ENCODE assay signal across 8 mouse cellular contexts in the genomic region with DNA sequence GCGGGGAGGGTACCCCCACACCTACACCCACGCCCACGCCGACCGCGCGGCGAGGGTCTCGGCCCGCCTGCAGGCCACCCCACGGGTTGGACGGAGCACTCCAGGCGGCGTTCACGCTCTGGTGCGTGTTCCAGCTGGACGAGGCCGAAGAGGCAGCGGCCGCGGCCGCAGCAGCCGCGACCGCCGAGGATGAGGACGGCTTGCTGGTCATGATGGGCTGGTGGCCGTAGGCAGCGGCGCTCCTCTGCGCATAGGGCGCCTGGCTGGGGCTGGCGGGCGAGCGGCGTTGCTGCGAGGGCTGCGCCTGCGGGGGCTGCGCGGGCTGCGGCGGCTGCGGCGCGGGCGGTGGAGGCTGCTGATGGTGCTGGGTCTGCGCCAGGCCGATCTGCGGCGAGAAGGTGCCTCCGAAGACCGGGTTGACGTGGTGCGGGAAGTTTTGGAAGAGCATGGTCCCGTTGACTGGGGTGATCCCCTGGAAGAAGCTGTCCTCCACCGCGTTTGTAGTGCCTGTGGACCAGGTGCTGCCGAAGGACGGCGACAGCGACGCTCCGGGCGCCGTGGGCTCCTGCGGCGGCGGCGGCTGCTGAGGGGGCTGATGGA. TPM values are rescaled to one million over a fixed set of nuclear protein-coding genes. Genes with fewer than 3 reads are reported as not detected.
DNase-seq lines count a peak whose midpoint lies in the region; ATAC-seq and TF ChIP-seq lines count a peak whose summit lies in the region.

No protein-coding gene starts in this region.

- ATAC-seq in liver, embryonic 11.5 days (replicated peaks; ENCODE audit: low FRiP score): peak; percentile 57
- ATAC-seq in midbrain, postnatal 0 days (ENCODE audit: low FRiP score): peak; percentile 35
- peak; percentile 54; the same call in 1 of the 2 replicates for ATAC-seq in stomach, embryonic 14.5 days (ENCODE audit: insufficient number of reproducible peaks, insufficient read depth, low FRiP score, low read depth)

- no peak overlapping the region for H3K27ac ChIP-seq in thymus, adult 2 months (ENCODE audit: control insufficient read depth, insufficient read depth, low read length)
- H3K27ac ChIP-seq in cortical plate, adult 2 months (ENCODE audit: insufficient read depth, low read length): peak overlapping the region; percentile 85
- H3K27ac ChIP-seq in liver, embryonic 11.5 days (ENCODE audit: low read depth, low read length): no peak overlapping the region
- peak overlapping the region; percentile 94 for H3K27ac ChIP-seq in midbrain, postnatal 0 days (ENCODE audit: low read depth, low read length)
- H3K27ac ChIP-seq in stomach, embryonic 14.5 days (ENCODE audit: low read length): no peak overlapping the region

- H3K4me1 ChIP-seq in thymus, adult 2 months (replicated peaks; ENCODE audit: control insufficient read depth, insufficient read depth, low read length): no peaks in the 10 kb centered on the region; the same call in 1 of the 2 replicates
- H3K4me1 ChIP-seq in cortical plate, adult 2 months (ENCODE audit: control insufficient read depth, insufficient read depth, low read length): peaks cover 1% of the 10 kb centered on the region; the same call in 1 of the 2 replicates
- peaks cover 11% of the 10 kb centered on the region for H3K4me1 ChIP-seq in liver, embryonic 11.5 days (replicated peaks; ENCODE audit: control insufficient read depth, insufficient read depth, low read length)
- peaks cover 3% of the 10 kb centered on the region; the same call in 1 of the 2 replicates for H3K4me1 ChIP-seq in midbrain, postnatal 0 days (ENCODE audit: insufficient read depth, low read length)
- 0 out of 2 replicates have a peak, but pooled peaks cover 8% of the 10 kb centered on the region for H3K4me1 ChIP-seq in stomach, embryonic 14.5 days (ENCODE audit: control insufficient read depth, insufficient read depth, low read length)

- peak; percentile 2 for DNase-seq in thymus, adult 2 months
- no peak for DNase-seq in thymus, postnatal 0 days (ENCODE audit: low spot score)
- DNase-seq in gastrocnemius, postnatal 25 days: peak; percentile 11
- peak; percentile 65 for DNase-seq in kidney, adult 18-20 months
- no peak for DNase-seq in liver, embryonic 11.5 days (ENCODE audit: low spot score)
- DNase-seq in midbrain, postnatal 0 days (ENCODE audit: low spot score): peak; percentile 28

- H3K9ac ChIP-seq in liver, embryonic 11.5 days (ENCODE audit: low read depth, low read length): peak overlapping the region; percentile 56
- H3K9ac ChIP-seq in midbrain, postnatal 0 days (replicated peaks; ENCODE audit: low read length, poor library complexity, severe bottlenecking): peak overlapping the region; percentile 87
- H3K9ac ChIP-seq in stomach, embryonic 14.5 days (replicated peaks; ENCODE audit: low read depth, low read length): peak overlapping the region; percentile 21; the same call in 1 of the 2 replicates

- TF ChIP-seq POLR2A in thymus, adult 2 months (IDR thresholded peaks at IDR 0.05; ENCODE audit: control insufficient read depth, extremely low read depth, insufficient read depth, low read length, poor library complexity): no peak
- TF ChIP-seq POLR2A in cortical plate, adult 2 months (IDR thresholded peaks at IDR 0.05; ENCODE audit: extremely low read depth, insufficient read depth, low read length): no peak

- peak overlapping the region; percentile 34 for H3K4me3 ChIP-seq in thymus, adult 2 months (ENCODE audit: control insufficient read depth, insufficient read depth, low read length)
- peak overlapping the region; percentile 99 for H3K4me3 ChIP-seq in cortical plate, adult 2 months (ENCODE audit: insufficient read depth, low read length)
- peak overlapping the region; percentile 69 for H3K4me3 ChIP-seq in liver, embryonic 11.5 days (ENCODE audit: low read depth, low read length)
- H3K4me3 ChIP-seq in midbrain, postnatal 0 days (ENCODE audit: low read depth, low read length): peak overlapping the region; percentile 82
- peak overlapping the region; percentile 61 for H3K4me3 ChIP-seq in stomach, embryonic 14.5 days (ENCODE audit: low read depth, low read length)

- 0 out of 2 replicates have a peak, but pooled peaks have one; percentile 33 for TF ChIP-seq CTCF in thymus, adult 2 months (IDR thresholded peaks at IDR 0.05; ENCODE audit: borderline replicate concordance, control insufficient read depth, extremely low read depth, insufficient read depth, low read length, poor library complexity)
- no peak for TF ChIP-seq CTCF in cortical plate, adult 2 months (IDR thresholded peaks at IDR 0.05; ENCODE audit: extremely low read depth, insufficient read depth, low read length)
- TF ChIP-seq CTCF in midbrain, postnatal 0 days (IDR thresholded peaks at IDR 0.05): no peak

- peak overlapping the region; percentile 98 for H3K4me2 ChIP-seq in liver, embryonic 11.5 days
- peak overlapping the region; percentile 97 for H3K4me2 ChIP-seq in midbrain, postnatal 0 days (ENCODE audit: low read depth, low read length, poor library complexity, severe bottlenecking)
- peak overlapping the region; percentile 99 for H3K4me2 ChIP-seq in stomach, embryonic 14.5 days (replicated peaks; ENCODE audit: low read depth, low read length)

- no peaks in the 10 kb centered on the region for H3K9me3 ChIP-seq in liver, embryonic 11.5 days (ENCODE audit: control insufficient read depth, low read length)
- H3K9me3 ChIP-seq in midbrain, postnatal 0 days (ENCODE audit: low read length): no peaks in the 10 kb centered on the region
- H3K9me3 ChIP-seq in stomach, embryonic 14.5 days (ENCODE audit: control insufficient read depth, low read depth, low read length): no peaks in the 10 kb centered on the region

- H3K36me3 ChIP-seq in thymus, adult 2 months (ENCODE audit: control insufficient read depth, insufficient read depth, low read length): no peaks in the 10 kb centered on the region
- H3K36me3 ChIP-seq in liver, embryonic 11.5 days (ENCODE audit: control insufficient read depth, insufficient read depth, low read length): no peaks in the 10 kb centered on the region
- no peaks in the 10 kb centered on the region for H3K36me3 ChIP-seq in midbrain, postnatal 0 days (ENCODE audit: insufficient read depth, low read length)
- H3K36me3 ChIP-seq in stomach, embryonic 14.5 days (ENCODE audit: control insufficient read depth, insufficient read depth, low read length): no peaks in the 10 kb centered on the region

- peaks cover 15% of the 10 kb centered on the region for H3K27me3 ChIP-seq in thymus, adult 2 months (ENCODE audit: control insufficient read depth, insufficient read depth, low read length)
- peaks cover 40% of the 10 kb centered on the region for H3K27me3 ChIP-seq in liver, embryonic 11.5 days (replicated peaks; ENCODE audit: control insufficient read depth, insufficient read depth, low read length)
- H3K27me3 ChIP-seq in midbrain, postnatal 0 days (ENCODE audit: insufficient read depth, low read length): no peaks in the 10 kb centered on the region
- H3K27me3 ChIP-seq in stomach, embryonic 14.5 days (ENCODE audit: control insufficient read depth, insufficient read depth, low read length): peaks cover 13% of the 10 kb centered on the region; the same call in 1 of the 2 replicates

- 2% methylated on average over 70 of the region's 70 CpGs for WGBS in thymus, adult 2 months
- WGBS in liver, embryonic 11.5 days: 0% methylated on average over 70 of the region's 70 CpGs
- 0% methylated on average over 51 of the region's 70 CpGs for WGBS in midbrain, postnatal 0 days
- whole genome bisulfite sequencing in stomach, embryonic 14.5 days: under 1% methylated on average over 70 of the region's 70 CpGs

RNA-seq across cellular contexts. Expression of a gene that starts 33.1 kb away (rescaled TPM):
- polyA plus RNA-seq in thymus, adult 2 months (2012; rRNA removed): 34.4 and 55.9 TPM in 2 replicates
- 95.0 and 102 TPM in 2 replicates for polyA plus RNA-seq in thymus, postnatal 0 days (2015; fragmentation: Nextera tagmentation; extraction: Ambion mirVana)
- 66.2 and 67.6 TPM in 2 replicates for polyA plus RNA-seq in cortical plate, adult 2 months (2012; rRNA removed)
- total RNA-seq in gastrocnemius, postnatal 25 days (2021): 10 to 100 TPM; 70.3 to 72.6 TPM
- polyA plus RNA-seq in liver, embryonic 11.5 days (2014; fragmentation: Nextera tagmentation; extraction: Ambion mirVana): 117 and 130 TPM in 2 replicates
- total RNA-seq in midbrain, postnatal 0 days (2014; rRNA removed): 79.9 and 83.1 TPM in 2 replicates
- 89.0 and 97.0 TPM in 2 replicates for polyA plus RNA-seq in midbrain, postnatal 0 days (2015; fragmentation: Nextera tagmentation; extraction: Ambion mirVana)
- polyA plus RNA-seq in stomach, embryonic 14.5 days (2014; fragmentation: Nextera tagmentation; extraction: Ambion mirVana): 91.4 and 97.8 TPM in 2 replicates

RNA-seq across cellular contexts. Expression of a gene that starts 34.2 kb away (rescaled TPM):
- polyA plus RNA-seq in thymus, adult 2 months (2012; rRNA removed): 3.5 and 3.8 TPM in 2 replicates
- 0.59 and 1.1 TPM in 2 replicates for polyA plus RNA-seq in thymus, postnatal 0 days (2015; fragmentation: Nextera tagmentation; extraction: Ambion mirVana)
- 32.7 and 35.8 TPM in 2 replicates for polyA plus RNA-seq in cortical plate, adult 2 months (2012; rRNA removed)
- total RNA-seq in gastrocnemius, postnatal 25 days (2021): 10 to 100 TPM; 35.8 to 44.6 TPM
- 1.3 and 2.0 TPM in 2 replicates for polyA plus RNA-seq in liver, embryonic 11.5 days (2014; fragmentation: Nextera tagmentation; extraction: Ambion mirVana)
- 34.4 and 35.4 TPM in 2 replicates for total RNA-seq in midbrain, postnatal 0 days (2014; rRNA removed)
- polyA plus RNA-seq in midbrain, postnatal 0 days (2015; fragmentation: Nextera tagmentation; extraction: Ambion mirVana): 6.8 and 11.2 TPM in 2 replicates
- 0.62 and 0.91 TPM in 2 replicates for polyA plus RNA-seq in stomach, embryonic 14.5 days (2014; fragmentation: Nextera tagmentation; extraction: Ambion mirVana)

Comparison
In these comparisons a context has a peak if more than half of its experiments do, and no peak if none do; other contexts are left out.
1. DNase-seq: peak in thymus, adult 2 months (single experiment), gastrocnemius, postnatal 25 days (single experiment), kidney, adult 18-20 months (single experiment) and midbrain, postnatal 0 days (single experiment); none in thymus, postnatal 0 days (single experiment) and liver, embryonic 11.5 days (single experiment).
2. H3K27ac ChIP-seq: peak in cortical plate, adult 2 months (single experiment) and midbrain, postnatal 0 days (single experiment); none in thymus, adult 2 months (single experiment), liver, embryonic 11.5 days (single experiment) and stomach, embryonic 14.5 days (single experiment).
3. H3K4me3 ChIP-seq: peak in every context shown above with its lines; median percentile 99 in cortical plate, adult 2 months; 82 in midbrain, postnatal 0 days; 69 in liver, embryonic 11.5 days; 61 in stomach, embryonic 14.5 days; 34 in thymus, adult 2 months.
4. H3K9ac ChIP-seq: peak in every context shown above with its lines; median percentile 87 in midbrain, postnatal 0 days; 56 in liver, embryonic 11.5 days; 21 in stomach, embryonic 14.5 days.
5. Peak in every context shown above with its lines, with median percentiles within 50 percentile points of each other: ATAC-seq and H3K4me2 ChIP-seq.